31 mouse cellular contexts compared by ENCODE assay signal in the genomic region with DNA sequence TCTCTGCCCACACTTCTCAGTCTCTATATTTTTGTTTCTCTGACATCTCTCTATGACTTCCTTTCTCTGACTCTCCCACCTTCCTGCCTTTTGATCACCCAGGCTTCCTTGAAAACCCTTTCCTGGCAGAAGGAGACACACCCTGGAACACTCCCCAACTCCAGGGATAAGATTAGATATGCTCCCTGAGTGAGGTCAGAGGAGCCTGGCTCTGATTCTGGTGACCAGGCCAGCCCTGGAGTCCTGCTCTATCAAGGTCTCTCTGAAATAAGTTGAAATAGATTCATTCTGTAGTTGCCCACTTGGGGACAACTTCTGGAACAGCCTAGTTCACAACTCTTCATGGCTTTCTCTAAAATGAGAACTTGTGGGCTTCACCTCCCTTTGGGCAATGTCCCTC. TPM values are rescaled to one million over a fixed set of nuclear protein-coding genes. Genes with fewer than 3 reads are reported as not detected.
DNase-seq lines count a peak whose midpoint lies in the region; ATAC-seq and TF ChIP-seq lines count a peak whose summit lies in the region.
"Had no signal": no experiment of that assay in that cellular context is flagged by ENCODE, and none has a peak within 500 bp of the region (broad histone marks: within the 10 kb centered on the region; RNA-seq: fewer than 3 reads in every experiment).

No protein-coding gene starts in this region.

- no peaks in the 10 kb centered on the region for H3K36me3 ChIP-seq in stomach, embryonic 15.5 days
- H3K36me3 ChIP-seq: forebrain, embryonic 10.5 days; hindbrain, embryonic 10.5 days had no signal

- ATAC-seq in stomach, embryonic 15.5 days (ENCODE audit: insufficient read depth, low FRiP score, low read depth): peak; percentile 40; the same call in 1 of the 2 replicates
- ATAC-seq: activated CD4-positive, CD25-positive, alpha-beta regulatory T cell, adult 4 months; forebrain, embryonic 13.5 days; forebrain, embryonic 16.5 days; hindbrain, postnatal 0 days had no signal

- no peak overlapping the region for H3K9ac ChIP-seq in stomach, embryonic 15.5 days
- H3K9ac ChIP-seq: forebrain, embryonic 13.5 days; hindbrain, embryonic 14.5 days had no signal

- H3K27ac ChIP-seq in gastrocnemius, adult 2 months: peak overlapping the region; percentile 63
- no peak overlapping the region for H3K27ac ChIP-seq in stomach, embryonic 15.5 days
- H3K27ac ChIP-seq: forebrain, embryonic 13.5 days; hindbrain, embryonic 10.5 days; hindbrain, embryonic 14.5 days; hindbrain, postnatal 0 days had no signal

- intact Hi-C loops in gastrocnemius, adult 2 months (cut with DNase I): loop anchor here (5.0 kb wide), 1 partner anchor 39 kb away; no protein-coding TSS in a partner anchor
- intact Hi-C loops in gastrocnemius, postnatal 36 days (cut with DNase I): no loop called here

- no peak overlapping the region for H3K4me3 ChIP-seq in gastrocnemius, adult 2 months
- H3K4me3 ChIP-seq in stomach, embryonic 15.5 days (replicated peaks): no peak overlapping the region
- H3K4me3 ChIP-seq: forebrain, embryonic 10.5 days; forebrain, embryonic 13.5 days; hindbrain, embryonic 10.5 days had no signal

- no peak overlapping the region for H3K4me2 ChIP-seq in stomach, embryonic 15.5 days
- H3K4me2 ChIP-seq: forebrain, embryonic 13.5 days; heart, embryonic 11.5 days; hindbrain, embryonic 14.5 days had no signal

- H3K9me3 ChIP-seq in stomach, embryonic 15.5 days: no peaks in the 10 kb centered on the region
- H3K9me3 ChIP-seq: forebrain, embryonic 10.5 days; forebrain, embryonic 13.5 days; hindbrain, embryonic 10.5 days had no signal

- no peak for TF ChIP-seq CTCF in gastrocnemius, adult 2 months (IDR thresholded peaks at IDR 0.05)

- DNase-seq in gastrocnemius, adult 2 months: no peak
- DNase-seq in gastrocnemius, postnatal 36 days: no peak
- peak; percentile 21 for DNase-seq in ovary, adult 18-20 months (ENCODE audit: low spot score)
- DNase-seq in ovary, postnatal 14 days (ENCODE audit: low spot score): no peak
- no peak for DNase-seq in kidney, postnatal 36 days
- DNase-seq in embryo, embryonic 10 days (ENCODE audit: low spot score): no peak
- DNase-seq: adrenal gland, adult 8-10 months; adrenal gland, postnatal 25 days; cerebellum, adult 11-12 months; cerebellum, adult 8-10 months; cerebellum, postnatal 10 days; cerebellum, postnatal 36 days; gastrocnemius, postnatal 14 days had no signal

- H3K4me1 ChIP-seq in stomach, embryonic 15.5 days: peaks cover 3% of the 10 kb centered on the region; the same call in 1 of the 2 replicates

- 0 out of 2 replicates have a peak, but pooled peaks cover under 1% of the 10 kb centered on the region for H3K27me3 ChIP-seq in stomach, embryonic 15.5 days (replicated peaks)

RNA-seq across cellular contexts. Expression of a gene that starts 4.3 kb away (rescaled TPM):
- total RNA-seq in gastrocnemius, adult 2 months (2021): 1 to 10 TPM; 4.1 to 4.9 TPM
- total RNA-seq in gastrocnemius, postnatal 36 days (2021): 1 to 10 TPM; 4.3 to 5.5 TPM
- polyA plus RNA-seq in stomach, embryonic 15.5 days (2015; fragmentation: Nextera tagmentation; extraction: Ambion mirVana): 17.5 and 19.4 TPM in 2 replicates

RNA-seq across cellular contexts. Expression of a gene that starts 24.0 kb away (rescaled TPM):
- not detected for total RNA-seq in gastrocnemius, adult 2 months (2021)
- total RNA-seq in gastrocnemius, postnatal 36 days (2021): not detected
- 1.7 and 1.9 TPM in 2 replicates for polyA plus RNA-seq in stomach, embryonic 15.5 days (2015; fragmentation: Nextera tagmentation; extraction: Ambion mirVana)
- total RNA-seq: granulocyte monocyte progenitor cell, adult 5-6 weeks; heart, adult 8-10 months; heart, postnatal 25 days had no signal
- polyA plus RNA-seq: heart, embryonic 11.5 days; heart, embryonic 14.5 days; heart, postnatal 0 days had no signal

RNA-seq across cellular contexts. Expression of a gene that starts 50.8 kb away (rescaled TPM):
- total RNA-seq in gastrocnemius, adult 2 months (2021): not detected
- not detected for total RNA-seq in gastrocnemius, postnatal 36 days (2021)
- polyA plus RNA-seq in stomach, embryonic 15.5 days (2015; fragmentation: Nextera tagmentation; extraction: Ambion mirVana): not detected in 2 replicates
- total RNA-seq: adrenal gland, adult 8-10 months; adrenal gland, postnatal 25 days; ES-E14; granulocyte monocyte progenitor cell, adult 5-6 weeks; heart, adult 8-10 months; heart, postnatal 25 days; hindbrain, postnatal 0 days had no signal
- polyA plus RNA-seq: activated CD4-positive, CD25-positive, alpha-beta regulatory T cell, adult 4 months; brain, embryonic 14.5 days; embryonic facial prominence, embryonic 11.5 days; embryonic facial prominence, embryonic 14.5 days; forebrain, embryonic 10.5 days; forebrain, embryonic 13.5 days; forebrain, embryonic 16.5 days; heart, embryonic 11.5 days; heart, embryonic 14.5 days; heart, postnatal 0 days; hindbrain, embryonic 10.5 days; hindbrain, embryonic 14.5 days; hindbrain, postnatal 0 days had no signal
